Mouse (Mus musculus): ENCODE measurements around the gene Nmur1. TPM values are rescaled to one million over a fixed set of nuclear protein-coding genes. Genes with fewer than 3 reads are reported as not detected.

The Nmur1 gene
- not detected for total RNA-seq (2023)

DNA sequence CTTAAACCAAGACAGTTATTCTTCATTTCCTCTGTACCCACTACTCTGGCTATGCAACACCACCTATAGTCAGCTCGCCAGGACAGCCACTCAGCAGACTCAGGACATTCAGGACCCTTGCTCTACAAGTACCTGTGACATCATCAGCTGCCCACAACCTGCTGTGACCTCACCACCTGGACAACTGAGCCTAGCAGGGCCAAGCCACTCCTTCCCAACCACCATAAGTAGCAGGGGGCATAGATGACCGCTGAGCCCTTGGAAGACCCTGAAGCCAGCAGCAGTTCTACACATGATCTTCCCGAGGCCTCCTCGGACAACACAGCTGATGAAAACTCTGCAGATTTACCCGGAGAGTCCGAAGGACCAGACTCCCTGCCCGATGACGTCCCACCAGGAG is at the start of gene Nmur1, which contains the start of gene Tex44:
Nmur1 (minus strand) TSS at position 101 of the 400 bp plus-strand sequence.
Tex44 (plus strand) TSS at position 202 of the 400 bp plus-strand sequence.

DNA sequence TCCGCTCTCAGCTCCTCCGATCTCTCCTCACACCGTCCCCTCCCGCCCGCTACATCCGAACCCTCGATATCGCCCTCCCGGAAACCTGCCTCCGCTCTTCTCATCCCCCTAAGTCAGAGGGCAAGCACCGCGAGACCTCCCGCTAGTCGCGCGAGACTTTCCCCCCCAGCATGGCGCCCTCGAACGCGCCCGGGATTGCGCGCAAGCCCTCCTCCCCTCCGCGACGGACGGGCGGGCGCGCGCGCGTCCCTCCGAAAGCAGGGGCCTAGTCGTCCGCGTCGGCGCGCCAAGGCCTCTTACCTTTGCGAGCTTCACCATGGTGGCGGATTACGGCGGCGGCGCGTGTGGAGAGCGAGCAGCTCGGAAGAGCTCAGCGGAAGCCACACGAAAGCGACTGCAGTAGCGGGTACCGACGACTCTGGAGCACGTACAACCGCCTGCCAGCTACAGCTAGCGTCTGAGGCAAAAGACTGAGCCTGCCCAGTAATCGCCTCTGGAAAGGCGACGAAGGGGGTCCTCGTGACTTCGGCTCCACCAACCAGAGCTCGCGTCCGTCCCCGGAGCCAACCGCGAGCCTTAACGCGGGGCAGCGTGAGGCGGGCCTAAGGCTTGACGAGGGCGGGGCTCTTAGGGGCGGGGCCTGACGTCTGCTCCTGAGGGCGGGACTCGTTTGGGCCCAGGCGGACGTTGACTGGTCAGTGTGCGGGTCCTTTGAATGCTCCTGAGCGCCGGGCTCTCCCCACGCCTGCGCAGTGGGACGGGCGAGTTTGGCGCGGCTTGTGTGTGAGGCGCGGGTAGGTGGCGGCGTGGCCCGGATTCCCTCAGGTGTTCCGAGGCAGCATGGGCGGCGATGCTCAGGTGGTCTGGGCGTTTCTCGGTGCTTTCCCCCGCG is 66.9 kb downstream of the Nmur1 start, which contains the start of gene Ncl:
Ncl (minus strand) TSS at position 495 of the 892 bp plus-strand sequence.

Other genes starting within 250 kb of the Nmur1 start
- under 1 TPM; 0.73 to 0.85 TPM for gene B3gnt7, start 123.4 kb downstream of the Nmur1 start, total RNA-seq (2023)
- 100 to 1,000 TPM; 236 to 296 TPM for gene Ncl, start 66.8 kb downstream of the Nmur1 start, total RNA-seq (2023)
- gene Tex44, start 101 bp upstream of the Nmur1 start, total RNA-seq (2023) = not detected
- 1,000 to 10,000 TPM; 1,085 to 1,211 TPM for gene Ptma, start 100.5 kb upstream of the Nmur1 start, total RNA-seq (2023)
- gene Pde6d, start 156.4 kb upstream of the Nmur1 start, total RNA-seq (2023) = 10 to 100 TPM; 14.3 to 16.3 TPM
- gene Cops7b, start 156.7 kb upstream of the Nmur1 start, total RNA-seq (2023) = 1 to 10 TPM; 8.8 to 9.8 TPM
- not detected for gene Nppc, start 244.3 kb upstream of the Nmur1 start, total RNA-seq (2023)